Mouse (Mus musculus) subcutaneous adipose tissue, adult 2 months (tissue): ENCODE measurements around the gene Tulp1. TPM values are rescaled to one million over a fixed set of nuclear protein-coding genes. Genes with fewer than 3 reads are reported as not detected.

Experiments used
- polyA plus RNA-seq: library from polyadenylated mRNA; depleted of rRNA; stranded (reverse); fragments of >200 nt; gene quantifications from 2 replicates; pipeline ENCODE4 v1.2.3, GENCODE M21; 2012; ENCODE audit warnings: low replicate concordance; rRNA removed

Tulp1 gene
- polyA plus RNA-seq: 1.4 and 4.7 TPM in 2 replicates

DNA sequence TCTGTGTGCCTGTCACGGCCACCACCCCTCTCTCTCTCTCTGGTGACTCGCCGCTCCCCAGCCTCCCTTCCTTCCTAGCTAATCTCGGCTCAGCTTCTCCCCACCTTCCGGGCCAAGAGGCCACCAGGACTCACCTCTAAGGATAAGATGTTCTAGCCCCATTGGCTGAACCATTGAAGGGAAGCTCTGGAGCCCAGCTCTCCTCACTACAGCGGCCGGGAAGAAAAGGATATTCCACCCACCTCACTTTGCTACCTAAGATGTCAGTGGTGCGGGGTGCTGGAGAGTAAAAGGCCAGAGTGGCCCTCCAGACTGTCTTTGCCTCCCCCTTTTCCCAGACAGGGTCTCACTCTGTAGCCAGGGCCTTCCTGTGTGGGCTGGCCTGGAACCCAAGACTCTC is at the start of gene Tulp1:
TSS of gene Tulp1 (minus strand) at position 101 of the 400 bp plus-strand sequence.

DNA sequence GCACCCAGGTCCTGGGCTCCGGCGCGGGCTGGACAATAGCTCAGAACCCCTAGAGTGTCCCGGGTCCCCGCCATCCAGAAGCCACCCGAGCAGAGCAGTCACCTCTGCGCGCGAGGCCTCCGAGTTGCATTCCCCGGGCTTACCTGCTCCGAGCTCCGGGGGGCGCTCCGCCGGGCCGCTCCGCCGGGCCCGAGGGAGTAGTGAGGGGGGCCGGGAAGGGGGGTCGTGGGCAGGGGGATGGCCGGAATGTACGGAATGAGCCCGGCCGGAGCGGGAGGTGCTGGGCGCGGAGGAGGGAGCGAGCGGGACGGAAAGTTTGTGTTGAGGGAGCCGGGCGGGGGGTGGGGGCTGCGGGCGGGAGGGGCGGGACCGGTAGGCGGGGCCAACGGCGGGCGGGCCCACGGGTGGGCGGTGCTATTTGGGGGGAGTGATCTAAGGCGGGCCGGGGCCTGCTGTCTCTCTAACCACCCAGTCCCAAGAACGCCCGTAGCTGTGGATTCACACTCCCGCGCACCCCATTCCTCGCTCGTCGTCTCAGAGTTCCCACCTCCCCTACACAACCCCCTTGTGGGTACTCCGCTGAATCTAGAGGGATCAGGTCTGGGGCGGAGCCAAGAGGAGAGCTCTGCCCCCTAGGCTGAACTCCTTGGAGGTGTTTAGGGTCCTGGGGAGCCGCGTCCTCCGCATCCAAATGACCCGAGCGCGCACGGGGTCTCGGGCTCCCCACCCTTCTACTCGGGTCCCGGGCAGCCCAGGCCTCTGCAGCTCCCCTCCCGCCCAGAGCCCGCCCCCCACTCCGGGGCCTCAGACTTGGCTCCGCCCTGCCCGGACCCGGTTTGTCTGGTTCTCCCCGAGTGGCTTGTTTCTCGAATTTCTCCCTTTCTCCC is 14.3 kb downstream of the Tulp1 start, which contains the start of gene Tead3:
TSS of gene Tead3 (minus strand) at position 352 of the 887 bp plus-strand sequence.

DNA sequence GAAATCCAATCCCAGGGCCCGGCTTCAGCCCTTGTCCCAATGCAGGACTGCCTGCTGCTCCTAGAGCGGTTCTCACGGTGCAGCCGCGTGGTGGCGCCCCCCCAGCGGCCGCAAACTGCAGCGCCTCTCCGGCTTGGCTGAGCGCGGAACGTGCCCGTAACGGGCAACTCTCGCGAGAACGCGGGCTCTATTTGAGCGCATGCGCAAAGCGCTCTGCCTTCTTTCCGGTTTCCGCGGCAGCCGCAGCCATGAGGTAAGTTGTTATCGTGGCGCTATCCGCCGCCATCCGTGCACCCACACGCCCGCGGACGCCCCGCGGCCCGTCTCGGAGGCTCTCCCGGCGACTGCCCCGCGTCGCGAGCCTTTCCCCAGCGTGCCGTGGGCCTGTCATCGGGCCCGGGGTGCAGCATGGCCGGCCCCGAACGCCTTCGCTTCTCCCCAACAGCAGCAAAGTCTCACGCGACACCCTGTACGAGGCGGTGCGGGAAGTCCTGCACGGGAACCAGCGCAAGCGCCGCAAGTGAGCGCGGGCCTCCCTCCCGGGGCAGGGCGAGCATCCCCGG is 36.6 kb downstream of the Tulp1 start, which contains the start of gene Rpl10a:
TSS of gene Rpl10a (plus strand) at position 106 of the 563 bp plus-strand sequence.

DNA sequence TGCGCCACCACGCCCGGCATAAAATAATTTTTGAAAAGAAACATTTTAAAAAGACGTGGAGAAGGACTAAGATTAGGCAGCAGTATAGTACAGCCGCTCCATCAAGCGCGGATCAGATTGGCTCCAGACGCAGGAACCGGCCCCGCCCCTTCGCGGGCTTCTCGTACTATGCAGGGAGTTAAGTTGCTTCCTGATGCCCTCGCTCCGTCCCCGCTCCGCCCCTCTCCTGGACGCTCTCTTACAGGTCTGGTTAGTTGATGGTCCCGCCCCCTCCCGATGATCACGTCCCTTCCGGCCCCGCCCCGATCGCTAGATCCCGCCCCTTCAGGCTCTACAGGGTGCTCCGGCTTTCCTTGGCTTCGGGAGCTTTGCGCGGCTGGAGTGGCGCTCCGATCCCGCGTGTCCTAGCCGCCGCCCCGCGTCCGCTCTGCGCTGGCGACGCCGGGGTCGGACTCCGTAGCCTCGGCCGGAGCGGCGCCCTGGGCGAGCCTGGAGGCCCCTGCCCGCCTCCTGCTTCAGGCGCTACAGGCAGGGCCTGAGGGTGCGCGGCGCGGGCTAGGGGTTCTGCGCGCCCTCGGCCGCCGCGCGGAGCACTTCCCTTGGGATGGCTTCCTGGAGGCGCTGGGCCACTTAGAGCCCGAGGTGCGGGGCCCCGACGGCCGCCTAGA is 51.7 kb downstream of the Tulp1 start, which contains the start of gene Fance:
TSS of gene Fance (plus strand) at position 308 of the 668 bp plus-strand sequence.

Other genes starting within 250 kb of the Tulp1 start
- 0.80 and 1.3 TPM in 2 replicates for gene Scube3, start 223.1 kb downstream of the Tulp1 start, polyA plus RNA-seq
- 46.5 and 79.3 TPM in 2 replicates for gene Zfp523, start 188.1 kb downstream of the Tulp1 start, polyA plus RNA-seq
- 6.2 and 10.1 TPM in 2 replicates for gene Def6, start 157.4 kb downstream of the Tulp1 start, polyA plus RNA-seq
- 34.5 and 43.9 TPM in 2 replicates for gene Ppard, start 132.5 kb downstream of the Tulp1 start, polyA plus RNA-seq
- 10.3 and 22.8 TPM in 2 replicates for gene Fance, start 51.7 kb downstream of the Tulp1 start, polyA plus RNA-seq
- 1,149 and 3,794 TPM in 2 replicates for gene Rpl10a, start 36.8 kb downstream of the Tulp1 start, polyA plus RNA-seq
- 8.7 and 47.1 TPM in 2 replicates for gene Tead3, start 14.4 kb downstream of the Tulp1 start, polyA plus RNA-seq
- 8.1 and 15.4 TPM in 2 replicates for gene Fkbp5, start 152.3 kb upstream of the Tulp1 start, polyA plus RNA-seq
- not detected in 2 replicates for gene Armc12, start 165.6 kb upstream of the Tulp1 start, polyA plus RNA-seq
- gene Clpsl2, start 184.2 kb upstream of the Tulp1 start, polyA plus RNA-seq: 0.30 and 1.6 TPM in 2 replicates
- 0.79 and 0.90 TPM in 2 replicates for gene Clps, start 195.5 kb upstream of the Tulp1 start, polyA plus RNA-seq
- gene Lhfpl5, start 210.4 kb upstream of the Tulp1 start, polyA plus RNA-seq: not detected in 2 replicates